Mouse (Mus musculus): ENCODE results near the gene Ccr6. TPM values are rescaled to one million over a fixed set of nuclear protein-coding genes. Genes with fewer than 3 reads are reported as not detected.

The Ccr6 gene
- total and polyA plus RNA-seq, 3 experiments, result 1.5 to 8.0 (median 5.2) TPM

DNA sequence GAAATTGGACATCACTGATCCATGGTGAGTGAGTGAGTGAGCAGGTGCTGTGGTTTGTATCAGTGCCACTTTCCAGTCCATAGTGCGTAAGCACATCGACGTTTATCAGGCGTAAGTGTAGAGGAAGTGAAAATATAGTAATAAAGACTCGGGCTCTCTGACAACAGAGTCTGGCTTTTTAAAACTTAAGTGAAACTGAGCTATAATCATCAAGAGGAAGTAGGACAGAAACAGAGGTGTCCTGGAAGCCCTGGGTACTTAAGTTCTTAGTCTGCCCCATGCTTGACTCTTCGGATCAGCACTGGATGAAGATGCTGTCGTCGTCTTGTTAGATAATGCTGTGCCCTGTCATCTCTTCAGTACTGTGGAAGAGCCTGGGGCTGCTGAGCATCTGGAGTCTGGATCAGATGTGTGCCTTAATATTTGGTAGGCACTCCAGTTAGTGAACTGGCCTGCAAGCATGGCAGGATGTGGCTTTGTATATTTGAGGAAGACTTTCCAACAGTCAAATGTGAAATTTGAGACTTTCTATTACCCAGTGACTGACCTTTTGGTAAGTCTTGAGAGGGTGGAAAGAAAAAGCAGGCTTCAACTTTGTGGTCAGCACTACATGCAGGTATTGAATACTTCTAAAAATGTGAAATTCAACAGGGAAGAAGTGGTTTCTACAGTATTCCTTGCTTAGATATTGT, 40.0 kb upstream of the Ccr6 start (continued):
- peak; percentile 87 for TF ChIP-seq EP300 (IDR thresholded peaks at IDR 0.05; ENCODE audit: low read length)
- no peak for TF ChIP-seq CHD1 (IDR thresholded peaks at IDR 0.05; ENCODE audit: low read depth, low read length)
- TF ChIP-seq ZNF384 (IDR thresholded peaks at IDR 0.05; ENCODE audit: low read depth, low read length), result no peak
- no peak for TF ChIP-seq USF2 (conservative IDR thresholded peaks at IDR 0.05; ENCODE audit: low read depth, low read length)
- peak; percentile 69; the same call in 1 of the 2 replicates for TF ChIP-seq MXI1 (IDR thresholded peaks at IDR 0.05; ENCODE audit: low read depth, low read length)
- peak; percentile 74; the same call in 1 of the 2 replicates for TF ChIP-seq TCF12 (IDR thresholded peaks at IDR 0.05; ENCODE audit: low read depth, low read length)
- no peak for TF ChIP-seq NELFE (IDR thresholded peaks at IDR 0.05; ENCODE audit: low read depth, low read length)
- TF ChIP-seq BHLHE40 (IDR thresholded peaks at IDR 0.05; ENCODE audit: low read depth, low read length), result peak; percentile 86
- TF ChIP-seq RCOR1 (conservative IDR thresholded peaks at IDR 0.05; ENCODE audit: low read depth, low read length), result no peak; the same call in none of the 2 replicates
- TF ChIP-seq SIN3A (IDR thresholded peaks at IDR 0.05; ENCODE audit: low read length), result peak; percentile 79; the same call in 1 of the 2 replicates
- 0 out of 2 replicates have a peak, but pooled peaks have one; percentile 39 for TF ChIP-seq ELF1 (IDR thresholded peaks at IDR 0.05; ENCODE audit: low read depth, low read length)
- TF ChIP-seq E2F4 (IDR thresholded peaks at IDR 0.05; ENCODE audit: insufficient replicate concordance, low read depth, low read length), result 0 out of 2 replicates have a peak, but pooled peaks have one; percentile 54
- no peak for TF ChIP-seq UBTF (IDR thresholded peaks at IDR 0.05; ENCODE audit: low read depth, low read length)
- TF ChIP-seq CHD2 (IDR thresholded peaks at IDR 0.05; ENCODE audit: low read length), result peak; percentile 68
- peak; percentile 81 for TF ChIP-seq MEF2A (IDR thresholded peaks at IDR 0.05; ENCODE audit: borderline replicate concordance, low read depth, low read length)
- no peak for TF ChIP-seq ZC3H11A (IDR thresholded peaks at IDR 0.05; ENCODE audit: low read depth, low read length)

- no peak for TF ChIP-seq ZKSCAN1 (IDR thresholded peaks at IDR 0.05; ENCODE audit: borderline replicate concordance, low read depth, low read length)
- 0 out of 2 replicates have a peak, but pooled peaks have one; percentile 38 for TF ChIP-seq MAX (IDR thresholded peaks at IDR 0.05; ENCODE audit: low read length)
- 0 out of 2 replicates have a peak, but pooled peaks have one; percentile 17 for TF ChIP-seq ZNF384 (IDR thresholded peaks at IDR 0.05; ENCODE audit: low read depth, low read length)
- TF ChIP-seq ZC3H11A (IDR thresholded peaks at IDR 0.05; ENCODE audit: low read depth, low read length), result peak; percentile 4; the same call in 1 of the 2 replicates
- peak; percentile 66 for TF ChIP-seq RAD21 (IDR thresholded peaks at IDR 0.05; ENCODE audit: low read depth, low read length)
- peak; percentile 11; the same call in 1 of the 2 replicates for TF ChIP-seq MAFK (IDR thresholded peaks at IDR 0.05; ENCODE audit: insufficient replicate concordance, low read length)
- no peak for TF ChIP-seq IRF4 (IDR thresholded peaks at IDR 0.05; ENCODE audit: low read depth, low read length)
- TF ChIP-seq USF1 (IDR thresholded peaks at IDR 0.05; ENCODE audit: low read depth, low read length), result no peak
- TF ChIP-seq SMC3 (IDR thresholded peaks at IDR 0.05; ENCODE audit: low read depth, low read length), result peak; percentile 67
- no peak for TF ChIP-seq GABPA (IDR thresholded peaks at IDR 0.05; ENCODE audit: insufficient replicate concordance, low read depth, low read length)
- TF ChIP-seq CTCF (conservative IDR thresholded peaks at IDR 0.05 in 1 of 2, IDR thresholded peaks at IDR 0.05 in 1 of 2; ENCODE audit: low read depth in 2 of 2, low read length in 2 of 2), result peak in 1 of 2 experiments; percentile 62; a peak in 3 of 4 replicates
- peaks cover 15 to 45% of the 10 kb centered on the region in 2 experiments; a peak in 3 of 4 replicates for H3K4me1 ChIP-seq (ENCODE audit: control insufficient read depth in 1 of 2, insufficient read depth in 2 of 2)
- no peak overlapping the region for H3K4me2 ChIP-seq (ENCODE audit: insufficient read depth, low read depth, poor library complexity, severe bottlenecking)
- dilution Hi-C loops (cut with MboI; ENCODE audit: extremely low pct_ligation_motif_present, extremely low pct_unique_long_range_greater_than_20kb, low sequenced_read_pairs), result no loop called here
- DNase-seq (ENCODE audit: extremely low read depth), result peak; percentile 57
- no peaks in the 10 kb centered on the region for H3K79me2 ChIP-seq (replicated peaks; ENCODE audit: control insufficient read depth, extremely low read depth, insufficient read depth, poor library complexity, severe bottlenecking)
- H3K36me3 ChIP-seq (replicated peaks in 1 of 2; ENCODE audit: control insufficient read depth in 1 of 2, insufficient read depth in 1 of 2, low read length in 1 of 2), result peaks cover 14 to 44% of the 10 kb centered on the region in 2 experiments
- no peak overlapping the region for H3K27ac ChIP-seq (ENCODE audit: insufficient read depth, low read depth)
- H3K4me3 ChIP-seq (replicated peaks in 1 of 3; ENCODE audit: low read depth in 2 of 3, low read length in 2 of 3, poor library complexity in 1 of 3), result no peak overlapping the region
- H3K9ac ChIP-seq (ENCODE audit: insufficient read depth, low read depth), result no peak overlapping the region
- no peaks in the 10 kb centered on the region for H3K27me3 ChIP-seq (replicated peaks)
- no peaks in the 10 kb centered on the region for H3K9me3 ChIP-seq (replicated peaks; ENCODE audit: low read length)
- in situ Hi-C loops (cut with MboI; ENCODE audit: low pct_ligation_motif_present, low pct_unique_long_range_greater_than_20kb, low sequenced_read_pairs), result loop anchor here (5.0 to 10.0 kb wide), 2 partner anchors 107 to 175 kb away; no protein-coding TSS in a partner anchor
Measured at GRCm38 (mm10) chr17:8197652-8198051, 38.2 kb upstream of the Ccr6 start.

Data from CH12.LX (cell line).